Mouse (Mus musculus): ENCODE data around the gene Uqcrc1.
A peak's percentile ranks its signal among the peaks of the same experiment; 100 is the strongest.

Uqcrc1 gene

DNA sequence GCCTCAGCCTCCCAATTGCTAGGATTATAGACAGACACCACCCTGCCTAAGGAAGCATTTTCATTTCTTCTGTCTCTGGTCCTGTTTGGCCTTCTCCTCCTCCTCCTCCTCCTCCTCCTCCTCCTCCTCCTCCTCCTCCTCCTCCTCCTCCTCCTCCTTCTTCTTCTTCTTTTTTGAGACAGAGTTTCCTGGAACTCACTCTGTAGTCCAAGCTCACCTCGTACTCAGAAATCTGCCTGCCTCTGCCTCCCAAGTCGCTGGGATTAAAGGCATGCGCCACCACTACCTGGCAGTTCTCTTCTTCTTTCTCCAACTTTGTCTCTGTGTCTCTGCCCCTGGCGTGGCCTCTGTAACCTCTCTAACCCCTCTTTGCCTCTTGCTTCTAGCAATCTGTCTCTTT, 49.3 kb downstream of the Uqcrc1 start, which contains the start of gene Ucn2:
Gene Ucn2, plus strand, starts transcription at position 301 of the 400 bp plus-strand sequence.
- DNase-seq (ENCODE audit: low spot score): no peak

DNA sequence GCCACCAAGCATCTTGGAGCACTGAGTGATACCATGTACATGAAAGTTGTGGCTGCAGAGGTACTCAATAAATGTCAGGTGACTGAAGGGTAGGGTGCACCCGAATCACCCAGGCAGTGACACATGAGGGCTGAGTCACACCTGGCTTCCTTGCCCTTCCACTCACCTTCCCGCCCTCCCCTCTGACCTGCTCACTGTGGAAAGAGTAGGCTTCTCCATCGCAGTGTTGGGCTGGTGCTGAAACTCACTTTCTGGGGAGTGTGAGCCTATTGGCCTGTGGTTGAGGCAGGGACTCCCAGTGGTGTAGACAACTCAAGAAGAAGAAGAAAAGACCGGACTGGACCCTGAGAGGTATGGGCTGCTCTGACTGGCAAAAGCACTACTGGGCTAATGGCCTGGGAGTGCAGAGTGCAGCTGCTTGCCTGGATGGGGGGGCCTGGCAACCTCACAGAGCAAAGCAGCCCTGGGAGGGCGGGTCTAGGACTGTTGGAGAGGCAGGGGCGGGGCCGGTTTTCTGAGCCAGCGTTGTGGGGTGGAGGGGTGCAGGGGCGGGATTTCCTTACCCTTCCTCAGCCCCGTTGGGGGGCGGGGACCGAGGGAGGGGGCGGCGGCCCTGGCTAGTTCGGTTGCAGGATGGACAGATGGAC, 51.4 kb downstream of the Uqcrc1 start:
- DNase-seq (ENCODE audit: low spot score): no peak

DNA sequence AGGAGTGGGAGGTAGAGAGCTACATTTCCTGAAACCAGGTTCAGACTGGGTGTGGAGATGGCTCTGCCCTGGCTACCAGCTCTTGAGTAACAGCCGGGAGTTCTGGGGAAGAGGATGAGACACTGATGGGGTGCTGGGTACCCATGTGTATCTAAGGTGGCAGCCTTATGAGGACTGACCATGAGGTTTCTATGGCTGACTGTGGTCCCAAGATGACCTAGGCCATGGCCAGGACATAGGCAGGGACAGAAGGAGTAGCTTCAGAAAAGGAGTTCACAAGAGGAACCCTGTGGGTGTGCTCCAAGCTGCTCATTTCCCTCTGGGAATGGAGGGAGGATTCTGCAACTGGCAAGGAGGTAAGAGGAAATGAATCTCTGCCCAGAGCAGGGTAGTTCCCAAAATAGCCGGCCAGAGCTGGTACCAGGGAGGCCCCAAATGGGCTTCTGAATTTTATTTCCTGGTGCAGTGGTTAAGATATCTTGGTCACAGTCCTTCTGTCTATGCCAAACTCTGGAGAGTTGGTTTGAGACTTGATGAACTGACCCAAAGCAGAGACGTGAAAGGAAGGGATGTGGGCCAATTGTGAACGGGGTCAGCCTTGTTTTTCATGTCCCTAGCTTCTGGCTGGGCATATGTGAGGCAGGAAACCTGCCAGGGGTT, 53.5 kb downstream of the Uqcrc1 start:
- no peak for DNase-seq (ENCODE audit: low spot score)

DNA sequence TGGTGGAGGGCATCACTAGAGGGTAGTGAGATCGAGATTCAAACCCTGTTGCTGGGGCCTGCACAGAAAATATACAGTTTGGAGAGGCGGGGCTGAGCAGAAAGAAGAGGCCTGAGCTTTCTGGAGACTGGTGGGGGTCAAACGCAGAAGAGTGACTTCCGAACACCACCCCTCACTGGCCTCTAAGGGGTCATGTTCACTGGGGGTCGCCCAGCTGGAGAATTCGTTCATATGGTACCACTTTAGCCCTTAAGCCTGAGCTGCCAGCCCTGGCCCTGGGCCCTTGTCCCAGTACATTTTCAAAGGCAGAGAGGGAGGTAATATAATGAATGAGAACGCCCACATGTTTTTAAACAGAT, 54.0 kb downstream of the Uqcrc1 start:
- no peak for DNase-seq (ENCODE audit: low spot score)

DNA sequence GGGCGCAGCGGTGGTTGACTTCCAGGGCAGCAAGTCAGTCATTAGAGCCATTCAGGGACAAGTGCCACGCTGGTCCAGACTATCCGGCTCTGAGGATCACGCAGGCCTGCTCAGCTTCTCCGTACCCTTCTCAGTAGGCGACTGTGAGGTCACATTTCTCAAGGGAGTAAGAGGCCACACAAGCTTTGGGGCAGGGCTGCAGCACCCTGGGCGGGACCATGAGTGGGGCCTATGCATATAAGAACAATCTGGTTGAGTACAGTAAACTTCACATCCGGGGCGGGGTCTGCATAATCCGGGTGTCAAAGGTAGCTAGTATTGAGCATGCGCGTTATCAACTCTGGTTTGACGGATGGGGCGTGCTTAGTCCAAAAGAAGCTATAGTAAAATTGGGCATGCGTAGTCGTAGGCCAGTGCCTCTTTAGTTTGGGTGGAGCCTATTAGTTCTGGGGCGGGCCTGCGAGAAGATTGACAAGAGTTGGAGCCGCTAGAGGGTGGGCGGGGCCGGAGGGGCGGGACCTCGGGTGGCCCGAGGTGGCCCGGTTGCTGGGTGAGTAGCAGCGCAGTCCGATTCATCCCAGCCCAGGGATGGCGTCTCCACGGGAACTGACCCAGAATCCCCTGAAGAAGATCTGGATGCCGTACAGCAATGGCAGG, 55.1 kb downstream of the Uqcrc1 start, which contains the start of gene Pfkfb4:
Gene Pfkfb4, plus strand, starts transcription at position 351 of the 657 bp plus-strand sequence.
- peak; percentile 98 for DNase-seq (ENCODE audit: low spot score)

DNA sequence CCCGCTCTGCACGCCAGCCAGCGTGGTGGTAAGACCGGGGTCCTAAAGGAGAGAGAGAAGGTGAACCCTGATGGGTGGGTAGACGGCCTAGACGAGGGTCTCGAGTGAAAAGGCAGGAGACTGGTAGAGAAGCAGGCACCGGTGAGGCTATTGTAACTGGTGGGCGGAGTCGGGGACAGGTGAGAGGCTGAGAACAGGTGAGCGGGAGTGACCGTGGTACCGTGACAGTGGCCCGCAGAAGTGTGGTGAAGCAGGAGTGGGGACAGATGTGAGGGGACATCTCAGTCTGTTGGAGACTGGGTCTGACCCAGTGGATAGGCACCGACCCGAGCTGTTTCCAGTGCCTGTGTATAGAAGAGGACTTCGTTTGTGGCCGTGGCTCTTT, 55.6 kb downstream of the Uqcrc1 start:
- no peak for DNase-seq (ENCODE audit: low spot score)

DNA sequence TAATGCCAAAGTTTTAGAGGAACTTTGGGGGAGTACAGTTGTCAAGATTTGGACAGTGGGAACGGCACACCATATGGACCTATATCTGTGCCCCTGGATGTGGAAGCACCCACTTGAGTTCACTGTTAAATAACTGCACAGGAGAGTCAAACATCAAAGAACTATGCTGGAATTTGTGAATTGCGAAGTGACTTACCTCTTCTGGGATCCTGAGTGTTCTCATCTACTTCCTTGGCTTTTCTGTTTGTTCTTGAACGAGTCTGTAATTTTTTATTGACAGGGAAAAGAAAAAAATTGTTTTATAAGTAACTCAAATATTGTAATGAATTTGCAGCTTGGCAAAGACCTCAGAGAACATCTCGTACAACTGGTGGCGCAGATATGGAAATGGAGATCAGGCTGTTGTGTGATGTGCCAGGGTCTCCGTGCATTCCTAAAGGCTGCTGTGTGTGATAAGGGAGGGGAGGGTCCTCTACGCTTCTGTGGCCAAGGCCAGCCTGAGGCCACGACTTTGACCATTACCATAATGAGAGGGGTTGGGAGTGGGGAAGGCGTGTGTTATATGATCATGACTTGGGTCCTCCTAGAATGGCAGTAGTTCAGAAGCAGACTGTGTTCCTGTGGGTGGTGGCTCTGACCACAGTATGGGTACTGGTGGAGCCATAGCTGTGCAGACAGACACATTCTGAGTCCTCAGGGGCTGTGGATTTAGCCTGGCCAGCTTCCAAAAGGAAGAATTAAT, 56.4 kb downstream of the Uqcrc1 start:
- no peak for DNase-seq (ENCODE audit: low spot score)

DNA sequence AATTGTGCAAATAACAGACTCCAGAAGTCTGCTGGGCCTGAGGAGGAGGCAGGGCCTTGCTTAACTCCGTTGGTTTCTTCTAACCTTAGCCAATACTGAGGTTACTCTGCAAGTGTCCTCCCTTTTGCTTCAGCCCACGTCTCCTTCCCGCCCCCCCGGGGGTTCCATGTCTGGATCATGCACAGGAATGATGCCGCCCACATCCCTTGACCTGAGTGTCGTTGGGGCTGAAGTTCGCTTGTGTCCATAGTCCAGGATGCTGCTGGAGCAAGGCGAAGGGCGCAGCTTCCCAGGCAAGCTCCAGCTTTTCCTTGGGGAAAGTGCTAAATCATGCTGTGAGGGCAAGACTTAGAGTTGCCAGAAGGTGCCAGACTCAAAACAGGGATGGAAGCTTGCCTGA, 60.0 kb downstream of the Uqcrc1 start:
- no peak for DNase-seq (ENCODE audit: low spot score)

DNA sequence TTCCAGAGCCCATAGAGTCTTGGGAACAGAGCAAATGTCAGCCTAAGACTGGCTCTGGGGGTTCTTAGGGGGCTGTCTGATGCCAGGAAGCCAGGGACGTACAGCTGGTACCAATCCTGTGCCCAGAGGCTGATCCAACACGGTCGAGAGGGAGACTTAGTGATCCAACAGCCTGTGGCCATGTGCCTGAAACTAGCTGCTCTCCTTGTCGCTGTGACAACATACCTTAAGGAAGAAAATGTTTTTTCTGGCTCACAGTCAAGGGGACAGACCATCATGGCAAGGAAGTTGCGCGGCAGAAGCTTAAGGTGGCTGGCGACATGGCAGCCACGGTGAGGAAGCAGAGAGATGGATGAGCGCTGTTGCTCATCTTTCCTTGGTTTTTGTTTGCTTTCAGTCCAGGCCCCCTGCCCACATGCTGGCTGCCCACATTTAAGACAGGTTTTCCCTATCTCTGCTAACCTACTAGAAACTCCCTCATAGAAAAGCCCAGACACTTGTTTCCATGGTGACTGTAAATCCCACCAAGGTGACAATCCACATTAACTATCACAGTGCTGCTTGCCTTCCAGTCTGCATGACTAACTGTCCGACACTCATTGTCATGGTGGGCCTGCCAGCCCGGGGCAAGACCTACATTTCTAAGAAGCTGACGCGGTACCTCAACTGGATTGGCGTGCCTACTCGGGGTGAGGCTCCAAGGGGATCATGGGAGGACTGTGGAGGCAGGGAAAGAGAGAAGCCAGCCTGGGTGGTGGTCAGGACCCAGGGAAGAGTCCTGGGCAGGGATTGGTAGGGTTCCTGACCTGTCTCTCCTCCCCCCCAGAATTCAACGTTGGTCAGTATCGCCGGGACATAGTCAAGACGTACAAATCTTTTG, 62.1 kb downstream of the Uqcrc1 start:
- no peak for DNase-seq (ENCODE audit: low spot score)

DNA sequence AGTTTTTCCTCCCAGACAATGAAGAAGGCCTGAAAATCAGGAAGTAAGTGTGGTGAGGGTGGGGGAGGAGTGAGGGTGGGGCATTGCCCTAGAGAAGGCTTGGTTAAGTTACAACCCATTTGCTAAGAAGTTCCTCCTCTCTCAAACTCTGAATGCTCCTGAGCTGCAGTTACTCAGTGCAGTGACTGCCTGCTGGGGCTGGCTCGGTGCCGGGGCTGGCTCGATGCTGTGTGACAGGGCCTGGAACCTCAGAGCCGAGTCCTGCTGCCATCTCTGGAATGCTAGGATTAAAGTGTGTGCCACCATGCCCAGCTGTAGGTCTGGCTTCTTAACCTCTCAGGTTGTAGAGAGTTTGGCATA, 62.7 kb downstream of the Uqcrc1 start:
- no peak for DNase-seq (ENCODE audit: low spot score)

Measured in layer of hippocampus, adult 11-12 months (tissue).